Mouse (Mus musculus): ENCODE measurements around the gene 4930512M02Rik.

- TF ChIP-seq CTCF (IDR thresholded peaks at IDR 0.05; ENCODE audit: borderline replicate concordance, insufficient read depth, low read length) = no peak
- TF ChIP-seq POLR2A (IDR thresholded peaks at IDR 0.05; ENCODE audit: low read depth, low read length) = no peak
These were observed 81.7 kb downstream of the 4930512M02Rik start for GRCm38 (mm10) chr11:11545948-11546347.

All from embryonic fibroblast, embryonic 13.5 days (primary cell).